Mouse (Mus musculus) CH12.LX (cell line): ENCODE data around the gene Gpr108.

Experiments used
- CTCF ChIP-seq, 2 experiments: IDR thresholded peaks in 1 of 2; conservative IDR thresholded peaks in 1 of 2; 2 replicates each; pipeline ENCODE4 v1.5.1; 2011 to 2012; ENCODE audit warnings: low read depth in 2 of 2, low read length in 2 of 2, improper control_type of control experiment in 1 of 2, inconsistent platforms in 1 of 2, mild to moderate bottlenecking in 1 of 2, moderate library complexity in 1 of 2
- E2F4 ChIP-seq: IDR thresholded peaks from 2 replicates; pipeline ENCODE4 v1.6.1; 2011; ENCODE audit warnings: low read depth, low read length, improper control_type of control experiment; ENCODE audit not compliant: insufficient replicate concordance
- ELF1 ChIP-seq: IDR thresholded peaks from 2 replicates; pipeline ENCODE4 v1.6.1; 2014; ENCODE audit warnings: low read depth, mild to moderate bottlenecking, inconsistent platforms, low read length, improper control_type of control experiment
- ETS1 ChIP-seq: conservative IDR thresholded peaks from 2 replicates; pipeline ENCODE4 v1.6.1; 2012; ENCODE audit warnings: low read depth, mild to moderate bottlenecking, inconsistent platforms, low read length, improper control_type of control experiment, moderate library complexity
- MAX ChIP-seq: IDR thresholded peaks from 2 replicates; pipeline ENCODE4 v1.6.1; 2011; ENCODE audit warnings: low read length, improper control_type of control experiment
- MXI1 ChIP-seq: IDR thresholded peaks from 2 replicates; pipeline ENCODE4 v1.6.1; 2011; ENCODE audit warnings: mild to moderate bottlenecking, low read depth, low read length, improper control_type of control experiment
- NRF1 ChIP-seq: IDR thresholded peaks from 2 replicates; pipeline ENCODE4 v1.6.1; 2014; ENCODE audit warnings: low read depth, mild to moderate bottlenecking, inconsistent platforms, low read length, improper control_type of control experiment, moderate library complexity
- POLR2A ChIP-seq: IDR thresholded peaks from 2 replicates; pipeline ENCODE4 v1.6.1; 2011; ENCODE audit warnings: low read depth, mild to moderate bottlenecking, improper control_type of control experiment, low read length
- POLR2AphosphoS2 ChIP-seq: IDR thresholded peaks from 2 replicates; pipeline ENCODE4 v1.6.1; 2011; ENCODE audit warnings: low read depth, low read length, improper control_type of control experiment
- RAD21 ChIP-seq: IDR thresholded peaks from 2 replicates; pipeline ENCODE4 v1.6.1; 2011; ENCODE audit warnings: low read depth, mild to moderate bottlenecking, low read length, improper control_type of control experiment, moderate library complexity
- SMC3 ChIP-seq: IDR thresholded peaks from 2 replicates; pipeline ENCODE4 v1.6.1; 2011; ENCODE audit warnings: low read depth, low read length, improper control_type of control experiment
- UBTF ChIP-seq: IDR thresholded peaks from 2 replicates; pipeline ENCODE4 v1.6.1; 2012; ENCODE audit warnings: low read depth, mild to moderate bottlenecking, inconsistent platforms, low read length, improper control_type of control experiment, moderate library complexity
- USF1 ChIP-seq: IDR thresholded peaks from 2 replicates; pipeline ENCODE4 v1.6.1; 2014; ENCODE audit warnings: low read depth, mild to moderate bottlenecking, inconsistent platforms, low read length, improper control_type of control experiment

DNA sequence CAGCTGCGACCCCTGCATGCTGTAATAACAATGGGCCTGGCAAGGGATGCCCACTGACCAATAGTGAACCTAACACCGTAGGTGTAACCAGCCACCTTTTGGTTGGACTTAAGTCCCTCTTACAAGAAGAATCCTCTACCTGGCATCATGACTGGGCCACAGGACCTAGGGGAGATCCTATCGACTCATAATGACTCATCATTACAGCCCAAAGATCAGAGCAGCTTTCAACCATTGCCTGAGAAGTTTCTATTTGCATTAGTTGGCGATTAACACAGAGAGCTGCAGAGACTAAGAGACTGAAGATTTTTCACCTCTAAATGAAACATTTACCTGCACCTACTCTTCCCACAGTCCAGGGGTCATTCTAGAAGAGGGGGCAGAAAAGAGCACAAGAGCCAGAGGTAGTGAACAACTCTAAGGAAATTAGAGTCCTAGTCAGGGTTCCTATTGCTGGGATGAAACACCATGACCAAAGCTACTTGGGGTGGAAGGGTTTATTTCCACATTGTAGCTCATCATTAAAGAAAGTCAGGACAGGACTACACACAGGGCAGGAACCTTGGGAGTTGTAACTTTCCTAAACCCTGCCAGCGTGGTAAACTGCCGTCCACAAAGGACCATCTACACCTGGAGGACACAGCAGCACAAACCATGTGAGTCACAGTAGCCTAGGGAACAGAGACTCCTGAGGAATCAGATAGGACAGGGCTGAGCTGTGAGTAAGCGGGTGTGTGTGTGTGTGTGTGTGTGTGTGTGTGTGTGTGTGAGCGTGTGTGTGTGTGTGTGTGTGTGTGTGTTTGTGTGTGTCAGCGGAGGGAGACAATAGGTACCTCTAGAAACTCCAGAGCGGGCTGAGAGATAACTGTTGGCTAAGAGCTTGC, 46.2 kb downstream of the Gpr108 start:
- no peak for TF ChIP-seq POLR2A
- TF ChIP-seq ETS1: no peak
- no peak for TF ChIP-seq ELF1
- TF ChIP-seq CTCF (conservative IDR thresholded peaks at IDR 0.05 in 1 of 2, IDR thresholded peaks at IDR 0.05 in 1 of 2; ENCODE audit: low read depth in 2 of 2, low read length in 2 of 2): no peak
- no peak for TF ChIP-seq MXI1
- TF ChIP-seq USF1: no peak
- TF ChIP-seq NRF1: no peak
- TF ChIP-seq SMC3: no peak
- TF ChIP-seq POLR2AphosphoS2: no peak
- no peak for TF ChIP-seq MAX
- TF ChIP-seq UBTF: no peak
- no peak for TF ChIP-seq E2F4
- no peak for TF ChIP-seq RAD21
